Mouse (Mus musculus): Measurements from ENCODE around the gene Snx30. TPM values are rescaled to one million over a fixed set of nuclear protein-coding genes. Genes with fewer than 3 reads are reported as not detected.
A peak's percentile ranks its signal among the peaks of the same experiment; 100 is the strongest.

Snx30 gene
- total and polyA plus RNA-seq, 3 experiments = 4.2 to 8.6 TPM; not detected in 1

DNA sequence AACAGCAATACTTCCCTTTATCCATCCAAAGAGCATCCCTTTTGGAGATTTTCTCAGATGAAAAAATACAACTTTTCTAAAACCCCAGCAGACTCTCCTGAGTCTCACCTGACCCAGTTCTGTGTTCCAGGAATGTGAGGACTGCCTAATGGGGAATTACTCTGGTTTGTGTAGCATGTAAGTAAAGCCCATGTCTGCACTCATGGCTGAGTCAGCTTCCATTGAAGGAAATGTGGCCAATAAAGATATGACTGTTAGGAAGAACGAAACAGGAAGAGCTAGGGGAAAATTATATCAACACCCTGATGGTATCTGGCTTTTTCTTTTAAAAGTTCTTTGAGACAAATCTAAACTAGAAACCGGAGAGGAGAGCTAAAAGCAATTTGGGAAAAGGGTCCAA is 37.9 kb upstream of the Snx30 start:
- Histone ChIP-seq H3K27me3 (ENCODE audit: control insufficient read depth in 1 of 2, insufficient read depth in 2 of 2, low read length in 2 of 2) (no peaks in the 10 kb centered on the region), H3K27ac (ENCODE audit: control insufficient read depth, low read depth, low read length) (peak overlapping the region; percentile 63), H3K9me3 (replicated peaks; ENCODE audit: insufficient read depth, low read length) (no peaks in the 10 kb centered on the region), H3K79me2 (ENCODE audit: control insufficient read depth, insufficient read depth, low read length, poor library complexity) (no peaks in the 10 kb centered on the region), H3K36me3 (ENCODE audit: control insufficient read depth in 1 of 2, insufficient read depth in 2 of 2, low read length in 2 of 2) (peaks cover 9 to 26% of the 10 kb centered on the region in 2 experiments), H3K4me1 (ENCODE audit: control insufficient read depth in 1 of 2, insufficient read depth in 2 of 2, low read length in 2 of 2) (peaks cover 11 to 20% of the 10 kb centered on the region in 2 experiments), H3K4me3 (ENCODE audit: control insufficient read depth in 1 of 2, insufficient read depth in 1 of 2, low read depth in 2 of 2, low read length in 2 of 2) (no peak overlapping the region), H3K9ac (ENCODE audit: control insufficient read depth, low read depth, low read length, poor library complexity, severe bottlenecking) (no peak overlapping the region)
- DNase-seq (ENCODE audit: low read depth, low spot score) = peak; percentile 73
- TF ChIP-seq RCOR1 (IDR thresholded peaks at IDR 0.05; ENCODE audit: low read depth, low read length) (peak; percentile 58; the same call in 1 of the 2 replicates), KAT2A (conservative IDR thresholded peaks at IDR 0.05; ENCODE audit: low read depth, low read length) (no peak), SIN3A (IDR thresholded peaks at IDR 0.05; ENCODE audit: low read length) (peak; percentile 66), ETS1 (IDR thresholded peaks at IDR 0.05; ENCODE audit: low read depth, low read length) (peak; percentile 70; the same call in 1 of the 2 replicates), TCF12 (IDR thresholded peaks at IDR 0.05; ENCODE audit: low read depth, low read length) (peak; percentile 82; the same call in 1 of the 2 replicates), HCFC1 (IDR thresholded peaks at IDR 0.05; ENCODE audit: low read depth, low read length) (0 out of 2 replicates have a peak, but pooled peaks have one; percentile 22), ELF1 (IDR thresholded peaks at IDR 0.05; ENCODE audit: low read depth, low read length) (peak; percentile 49; the same call in 1 of the 2 replicates), MAFK (IDR thresholded peaks at IDR 0.05; ENCODE audit: borderline replicate concordance, low read depth, low read length) (peak; percentile 84), ZKSCAN1 (IDR thresholded peaks at IDR 0.05; ENCODE audit: low read depth, low read length) (no peak), MAX (IDR thresholded peaks at IDR 0.05; ENCODE audit: low read length) (no peak), EP300 (IDR thresholded peaks at IDR 0.05; ENCODE audit: low read depth in 1 of 2, low read length in 2 of 2) (peak; percentile 85 to 96), NRF1 (IDR thresholded peaks at IDR 0.05; ENCODE audit: insufficient read depth, low read depth, low read length, poor library complexity, severe bottlenecking) (no peak), USF2 (IDR thresholded peaks at IDR 0.05; ENCODE audit: borderline replicate concordance in 1 of 2, insufficient read depth in 1 of 2, low read depth in 1 of 2, low read length in 2 of 2) (no peak), TAL1 (IDR thresholded peaks at IDR 0.05; ENCODE audit: low read length) (peak; percentile 75), SMC3 (IDR thresholded peaks at IDR 0.05; ENCODE audit: low read depth, low read length) (0 out of 2 replicates have a peak, but pooled peaks have one; percentile 11), MYC (IDR thresholded peaks at IDR 0.05; ENCODE audit: low read depth, low read length) (peak; percentile 54; the same call in 1 of the 2 replicates), MXI1 (IDR thresholded peaks at IDR 0.05; ENCODE audit: low read depth, low read length) (no peak), MAZ (IDR thresholded peaks at IDR 0.05; ENCODE audit: low read depth, low read length) (no peak), GATA1 (IDR thresholded peaks at IDR 0.05; ENCODE audit: low read depth, low read length) (peak; percentile 88)

Data from MEL (cell line).